Mouse (Mus musculus): ENCODE measurements around the gene Serpinb13. TPM values are rescaled to one million over a fixed set of nuclear protein-coding genes. Genes with fewer than 3 reads are reported as not detected.

Gene Serpinb13
- polyA plus RNA-seq (2017; shearing (Covaris generic)): not detected

GRCm38 (mm10) chr1:106980684-106981083 lies at the start of gene Serpinb13:
TSS of gene Serpinb13 (plus strand) at chr1:106980984.

GRCm38 (mm10) chr1:106934265-106934664 lies 46.5 kb upstream of the Serpinb13 start, which contains the start of gene Serpinb12:
TSS of gene Serpinb12 (plus strand) at chr1:106934449.

Other genes starting within 250 kb of the Serpinb13 start
- gene Kdsr, start 221.3 kb upstream of the Serpinb13 start, polyA plus RNA-seq (2017; shearing (Covaris generic)): 22.8 TPM
- gene Vps4b, start 184.3 kb upstream of the Serpinb13 start, polyA plus RNA-seq (2017; shearing (Covaris generic)): 95.1 TPM
- not detected for gene Serpinb5, start 119.8 kb upstream of the Serpinb13 start, polyA plus RNA-seq (2017; shearing (Covaris generic))
- gene Serpinb12, start 46.5 kb upstream of the Serpinb13 start, polyA plus RNA-seq (2017; shearing (Covaris generic)): not detected
- gene Serpinb3a, start 71.3 kb downstream of the Serpinb13 start, polyA plus RNA-seq (2017; shearing (Covaris generic)): not detected
- gene Serpinb3d, start 102.5 kb downstream of the Serpinb13 start, polyA plus RNA-seq (2017; shearing (Covaris generic)): not detected